Mouse (Mus musculus) midbrain, postnatal 0 days (tissue): ENCODE results near the gene Ccdc188. TPM values are rescaled to one million over a fixed set of nuclear protein-coding genes. Genes with fewer than 3 reads are reported as not detected.

Source experiments
- ATAC-seq: fragments of 200-750 bp; cut with Nextera tagmentation; 2 replicates; pipeline ENCODE4 v1.8.0; 2017; ENCODE audit warnings: moderate number of reproducible peaks, mild to moderate bottlenecking, moderate TSS enrichment, moderate library complexity; ENCODE audit not compliant: low FRiP score
- DNase-seq: peaks from one replicate; pipeline ENCODE4 v3.0.0-alpha.2; 2015; ENCODE audit warnings: low spot score
- H3K27ac ChIP-seq: fragments of 300-500 bp; sonication (generic); 2 replicates; pipeline ENCODE4 v1.5.1; 2014; ENCODE audit warnings: low read depth, mild to moderate bottlenecking, low read length, mixed read lengths
- H3K27me3 ChIP-seq: fragments of 300-500 bp; sonication (generic); 2 replicates; pipeline ENCODE4 v1.6.1; 2014; ENCODE audit warnings: low read length, control low read depth, mixed read lengths; ENCODE audit not compliant: insufficient read depth
- H3K36me3 ChIP-seq: fragments of 300-500 bp; sonication (generic); 2 replicates; pipeline ENCODE4 v1.6.1; 2014; ENCODE audit warnings: low read length, control low read depth, mixed read lengths; ENCODE audit not compliant: insufficient read depth
- H3K4me1 ChIP-seq: fragments of 300-500 bp; sonication (generic); 2 replicates; pipeline ENCODE4 v1.6.1; 2014; ENCODE audit warnings: mild to moderate bottlenecking, control low read depth, antibody characterized with exemption, low read length, mixed read lengths; ENCODE audit not compliant: insufficient read depth
- H3K4me2 ChIP-seq: fragments of 300-500 bp; sonication (generic); 2 replicates; pipeline ENCODE4 v1.6.1; 2014; ENCODE audit warnings: low read depth, mild to moderate bottlenecking, low read length, mixed read lengths; ENCODE audit not compliant: poor library complexity, severe bottlenecking
- H3K4me3 ChIP-seq: fragments of 300-500 bp; sonication (generic); 2 replicates; pipeline ENCODE4 v1.5.1; 2014; ENCODE audit warnings: low read depth, mild to moderate bottlenecking, low read length, moderate library complexity
- H3K9ac ChIP-seq: fragments of 300-500 bp; sonication (generic); replicated peaks from 2 replicates; pipeline ENCODE4 v1.6.1; 2014; ENCODE audit warnings: mild to moderate bottlenecking, low read length, moderate library complexity, mixed read lengths; ENCODE audit not compliant: poor library complexity, severe bottlenecking
- H3K9me3 ChIP-seq: fragments of 300-500 bp; sonication (generic); 2 replicates; pipeline ENCODE4 v1.6.1; 2016; ENCODE audit warnings: low read length, control low read depth
- CTCF ChIP-seq: IDR thresholded peaks from 2 replicates; pipeline ENCODE4 v1.5.1; 2016; ENCODE audit warnings: antibody characterized with exemption, mild to moderate bottlenecking
- WGBS: fragments of 180-500 bp; shearing (Covaris S2); extraction: QIAGEN DNeasy Blood & Tissue Kit; methylation state at CpG from one replicate; pipeline ENCODE4 v1.1.7; 2014; 5-methylcytosine and 5-hydroxymethylcytosine counted together
- polyA plus RNA-seq: library from polyadenylated mRNA; unstranded; fragments of >200 nt; fragmentation: Nextera tagmentation; extraction: Ambion mirVana; gene quantifications from 2 replicates; pipeline ENCODE4 v1.2.1, GENCODE M21; 2015
- total RNA-seq: library from RNA; depleted of rRNA; stranded (reverse); fragments of >200 nt; gene quantifications from 2 replicates; pipeline ENCODE4 v1.2.3, GENCODE M21; 2014

Gene Ccdc188
- total and polyA plus RNA-seq, 2 experiments from 2014 or later, result not detected

- Histone ChIP-seq H3K4me2 (peak overlapping the region; percentile 82), H3K4me3 (peak overlapping the region; percentile 94), H3K9ac (peak overlapping the region; percentile 95), H3K27ac (peak overlapping the region; percentile 85), H3K27me3 (no peaks in the 10 kb centered on the region), H3K9me3 (no peaks in the 10 kb centered on the region), H3K4me1 (peaks cover 17% of the 10 kb centered on the region; the same call in 1 of the 2 replicates), H3K36me3 (peaks cover 10% of the 10 kb centered on the region; the same call in 1 of the 2 replicates)
- 19% methylated on average over 13 of the region's 13 CpGs for WGBS
- ATAC-seq, result peak; percentile 33; the same call in 1 of the 2 replicates
- no peak for TF ChIP-seq CTCF
- no peak for DNase-seq
These were observed 16.4 kb downstream of the Ccdc188 start for GRCm38 (mm10) chr16:18233919-18234670.

DNA sequence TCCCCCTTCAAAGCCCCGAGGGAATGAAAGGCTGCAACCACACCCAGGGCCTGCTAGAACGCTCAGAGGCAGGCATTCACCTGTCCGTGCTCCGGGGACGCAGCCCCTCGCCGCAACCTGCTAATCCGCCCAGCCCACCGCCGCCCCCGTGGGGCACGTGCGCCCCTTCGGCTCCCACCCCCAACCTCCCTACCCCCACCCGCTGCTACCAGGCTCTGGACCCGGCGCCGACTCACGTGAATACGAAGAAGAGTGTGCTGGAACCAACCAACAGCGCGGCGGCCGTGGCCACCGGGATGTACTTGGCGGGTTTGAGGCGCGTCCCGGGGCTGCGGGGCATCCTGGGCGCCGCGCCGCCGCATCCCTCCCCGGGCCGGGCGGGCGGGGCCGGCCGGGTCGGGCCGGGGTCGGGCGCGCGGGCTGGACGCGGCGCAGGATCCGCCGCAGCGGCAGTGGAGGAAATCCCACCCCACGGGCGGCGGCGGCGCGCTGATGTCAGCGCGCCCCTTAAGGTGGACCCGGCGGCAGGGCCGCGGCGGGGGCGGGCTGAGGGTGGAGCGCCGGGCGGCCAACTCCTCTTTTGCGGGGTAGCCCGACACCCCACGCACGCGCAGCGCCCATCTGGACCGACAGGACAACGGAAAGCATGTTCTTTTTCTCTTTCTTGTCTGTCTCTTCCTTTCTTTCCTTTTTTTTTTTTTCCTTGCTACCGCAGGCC, 17.2 kb downstream of the Ccdc188 start, which contains the start of gene Zdhhc8:
Gene Zdhhc8, minus strand, starts transcription at position 466 of the 718 bp plus-strand sequence.
- peaks cover 17% of the 10 kb centered on the region; the same call in 1 of the 2 replicates for H3K4me1 ChIP-seq
- TF ChIP-seq CTCF, result no peak

GRCm38 (mm10) chr16:18235389-18236065, 17.8 kb downstream of the Ccdc188 start:
- Histone ChIP-seq H3K4me1 (peaks cover 17% of the 10 kb centered on the region; the same call in 1 of the 2 replicates), H3K9me3 (no peaks in the 10 kb centered on the region), H3K4me2 (peak overlapping the region; percentile 82), H3K4me3 (peak overlapping the region; percentile 94), H3K36me3 (peaks cover 21% of the 10 kb centered on the region), H3K27ac (peak overlapping the region; percentile 85), H3K27me3 (no peaks in the 10 kb centered on the region), H3K9ac (peak overlapping the region; percentile 95)
- ATAC-seq, result peak; percentile 79
- DNase-seq, result peak; percentile 86
- TF ChIP-seq CTCF, result no peak
- 1% methylated on average over 19 of the region's 19 CpGs for WGBS

More for the DNA sequence above, 17.2 kb downstream of the Ccdc188 start, which contains the start of gene Zdhhc8:
- no peaks in the 10 kb centered on the region for H3K9me3 ChIP-seq
- H3K27me3 ChIP-seq, result no peaks in the 10 kb centered on the region
- H3K9ac ChIP-seq, result peak within 1 kb of the TSS; percentile 95
- peak within 1 kb of the TSS; percentile 94 for H3K4me3 ChIP-seq
- peak within 1 kb of the TSS; percentile 82 for H3K4me2 ChIP-seq
- whole genome bisulfite sequencing, result 2% methylated on average over 49 of the region's 79 CpGs
- peaks cover 15% of the 10 kb centered on the region; the same call in 1 of the 2 replicates for H3K36me3 ChIP-seq
- H3K27ac ChIP-seq, result peak within 1 kb of the TSS; percentile 85
- DNase-seq, result peak; percentile 85
- ATAC-seq, result peak; percentile 86

DNA sequence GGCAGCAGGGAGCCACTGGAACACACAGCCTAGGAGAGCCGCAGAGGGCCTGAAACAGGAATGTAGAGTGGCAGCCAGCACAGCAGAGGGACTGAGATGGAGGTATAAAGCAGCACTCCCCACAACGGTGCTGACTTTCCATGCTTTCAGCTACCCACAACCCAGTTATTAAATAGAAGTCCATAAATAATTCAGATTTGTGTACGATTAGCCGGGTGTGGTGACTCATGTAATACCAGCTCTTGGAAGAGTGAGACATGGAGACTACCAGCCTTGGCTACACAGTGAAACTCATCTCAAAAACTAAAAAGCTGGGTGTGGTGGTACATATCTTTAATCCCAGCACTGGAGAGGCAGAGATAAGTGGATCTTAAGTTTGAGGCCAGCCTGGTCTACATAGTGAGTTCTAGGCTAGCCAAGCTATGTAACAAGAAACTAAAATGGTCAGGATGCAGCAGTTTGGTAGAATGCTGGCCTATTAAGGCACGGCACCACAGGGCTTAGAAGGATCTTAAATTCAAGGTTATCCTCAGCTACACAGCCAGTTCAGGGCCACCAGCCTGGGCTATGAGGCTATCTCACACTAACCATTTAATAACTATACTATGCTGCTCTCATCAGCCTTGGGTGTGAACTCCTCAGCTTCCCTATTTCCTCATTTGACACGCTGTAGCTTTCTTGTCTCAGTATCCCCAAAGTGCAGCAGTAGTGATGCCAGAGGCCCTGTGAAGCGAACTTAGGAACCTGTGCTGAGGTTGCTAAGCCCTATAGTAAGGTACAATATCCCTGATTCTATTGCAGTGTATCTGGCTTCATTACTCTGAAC, 19.2 kb downstream of the Ccdc188 start:
- Histone ChIP-seq H3K4me1 (peaks cover 13% of the 10 kb centered on the region; the same call in 1 of the 2 replicates), H3K27ac (no peak overlapping the region), H3K9me3 (no peaks in the 10 kb centered on the region), H3K27me3 (no peaks in the 10 kb centered on the region), H3K4me3 (no peak overlapping the region), H3K36me3 (peaks cover 33% of the 10 kb centered on the region), H3K4me2 (no peak overlapping the region), H3K9ac (no peak overlapping the region)
- TF ChIP-seq CTCF, result no peak
- DNase-seq (no peak), ATAC-seq (no peak)
- WGBS, result 79% methylated on average over 7 of the region's 7 CpGs

GRCm38 (mm10) chr16:18241581-18241980, 23.9 kb downstream of the Ccdc188 start:
- H3K4me1 ChIP-seq, result no peaks in the 10 kb centered on the region
- H3K4me2 ChIP-seq, result no peak overlapping the region
- no peak overlapping the region for H3K4me3 ChIP-seq
- WGBS, result 91% methylated on average over 10 of the region's 10 CpGs
- no peaks in the 10 kb centered on the region for H3K27me3 ChIP-seq
- peaks cover 68% of the 10 kb centered on the region for H3K36me3 ChIP-seq
- no peak for ATAC-seq
- no peak for TF ChIP-seq CTCF
- no peaks in the 10 kb centered on the region for H3K9me3 ChIP-seq
- no peak for DNase-seq
- no peak overlapping the region for H3K27ac ChIP-seq
- no peak overlapping the region for H3K9ac ChIP-seq
